Mouse (Mus musculus) thymus, postnatal 25 days (tissue): ENCODE measurements at regions not wholly inside any gene's neighbourhood (a gene's known extent, or its start where the extent isn't known, plus 50 kb on each side); places are given as distances from the start of the nearest gene placed in this dataset.

Experiments
- DNase-seq: peaks from one replicate; pipeline ENCODE4 v3.0.0; 2022

- DNase-seq: no peak
These were observed 896.4 kb downstream of the Adgrl2 start for GRCm38 (mm10) chr3:148093930-148094329.

DNA sequence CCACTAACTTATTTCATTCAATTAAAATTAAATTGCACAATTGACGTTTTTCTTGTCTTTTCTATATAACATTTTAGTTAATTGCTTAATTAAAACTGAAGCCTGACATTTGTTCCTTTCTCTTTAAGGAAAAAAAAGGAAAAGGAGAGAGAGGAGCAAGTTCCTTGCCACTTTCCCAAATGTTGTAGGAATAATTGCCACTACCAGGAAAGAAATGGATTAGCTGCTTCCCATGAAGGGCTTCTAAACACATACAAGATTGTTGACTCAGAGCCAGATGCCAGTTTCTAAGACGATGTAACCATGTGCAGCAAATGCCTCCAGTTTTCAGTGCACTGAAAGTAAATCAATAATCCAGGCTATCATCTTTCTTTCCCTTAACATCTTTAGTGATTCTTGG lies 914.5 kb downstream of the Adgrl2 start:
- no peak for DNase-seq

GRCm38 (mm10) chr3:148066701-148067100 lies 923.7 kb downstream of the Adgrl2 start:
- DNase-seq: no peak

DNA sequence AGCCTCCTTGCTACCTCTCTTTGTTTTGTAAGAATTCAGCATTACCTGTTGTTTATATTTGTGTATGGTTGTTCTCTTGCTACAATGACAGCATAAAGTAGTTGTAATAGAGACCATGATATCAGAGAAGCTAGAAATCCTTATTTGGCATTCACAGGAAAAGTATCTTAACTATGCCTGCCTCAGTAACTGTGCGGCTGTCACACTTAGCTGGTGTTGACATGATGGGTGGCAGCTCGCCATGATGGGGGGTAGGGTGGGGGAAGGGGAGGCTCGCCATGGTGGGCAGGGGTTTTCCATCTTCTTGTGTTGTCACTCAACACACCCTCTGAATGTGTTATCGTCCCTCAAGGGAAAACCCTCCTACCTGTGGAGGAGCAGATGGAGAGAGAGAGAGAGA lies 934.3 kb downstream of the Adgrl2 start:
- no peak for DNase-seq

GRCm38 (mm10) chr3:148052516-148052915 lies 937.8 kb downstream of the Adgrl2 start:
- no peak for DNase-seq

- DNase-seq: no peak
These were observed 942.1 kb downstream of the Adgrl2 start for GRCm38 (mm10) chr3:148048247-148048646.

DNA sequence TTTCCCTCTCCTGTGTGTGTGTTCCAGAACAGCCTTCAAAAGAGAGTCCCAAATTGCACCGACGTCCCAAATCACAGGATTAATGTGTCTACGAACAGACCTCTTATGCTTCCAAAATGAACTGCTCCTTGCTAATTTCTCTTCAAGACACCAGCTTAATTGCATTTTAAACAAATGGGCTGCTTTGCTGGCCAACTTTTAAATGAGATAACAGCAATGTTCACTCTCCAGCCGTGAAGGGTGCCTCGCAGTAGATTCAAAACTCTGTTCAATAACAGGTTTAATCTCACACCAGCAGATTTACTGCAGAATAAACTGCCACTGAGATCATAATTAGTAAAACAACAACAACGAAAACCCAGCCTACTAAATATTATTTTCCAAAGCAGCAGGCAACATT lies 957.8 kb downstream of the Adgrl2 start:
- DNase-seq: no peak

GRCm38 (mm10) chr3:148005831-148006230 lies 984.5 kb downstream of the Adgrl2 start:
- no peak for DNase-seq

GRCm38 (mm10) chr3:148004006-148004405 lies 986.3 kb downstream of the Adgrl2 start:
- no peak for DNase-seq

- no peak for DNase-seq
These were observed 990.9 kb downstream of the Adgrl2 start for GRCm38 (mm10) chr3:147999330-147999953.

GRCm38 (mm10) chr3:147991738-147992137 lies 998.6 kb downstream of the Adgrl2 start:
- DNase-seq: no peak

DNA sequence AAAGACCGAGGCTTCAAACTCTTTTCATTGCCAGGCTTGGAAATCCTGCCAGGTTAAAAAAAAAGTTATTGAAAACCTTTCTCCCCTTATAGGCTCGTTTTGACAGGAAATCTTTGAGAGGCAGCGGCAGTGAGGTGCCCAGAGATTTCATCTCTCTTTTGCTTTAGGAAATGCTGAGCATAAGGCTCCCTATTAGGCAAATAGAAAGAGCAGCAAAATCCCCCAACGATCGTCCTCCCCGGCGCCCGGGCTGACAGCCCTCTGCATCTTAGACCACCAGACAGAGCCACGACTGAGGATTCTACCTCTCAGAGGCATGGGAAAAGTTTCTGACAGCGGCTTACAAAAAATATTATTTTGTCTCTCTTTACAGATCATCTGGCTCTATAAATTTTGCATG lies 999.5 kb downstream of the Adgrl2 start:
- DNase-seq: no peak

DNA sequence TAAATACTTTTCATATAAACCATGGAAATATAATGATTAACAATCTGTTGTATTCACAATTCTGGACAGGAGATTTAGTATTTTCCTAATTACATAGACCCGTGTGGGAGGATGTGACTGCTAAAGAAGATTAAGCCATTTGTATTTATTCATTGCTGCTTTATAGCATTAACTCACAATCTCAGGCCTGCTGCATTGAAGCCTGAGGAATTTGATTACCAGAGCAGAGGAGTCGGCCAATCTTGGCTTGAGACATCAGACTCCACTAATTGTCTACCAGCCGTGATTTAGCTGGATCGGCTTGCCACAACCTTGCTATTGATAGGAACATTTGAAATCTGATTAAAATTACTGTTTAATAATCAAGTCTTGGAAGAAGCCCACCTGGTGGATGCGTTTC lies 1007.5 kb downstream of the Adgrl2 start:
- no peak for DNase-seq

GRCm38 (mm10) chr3:147981621-147982020 lies 1008.7 kb downstream of the Adgrl2 start:
- DNase-seq: no peak

- no peak for DNase-seq
These were observed 1013.8 kb downstream of the Adgrl2 start for GRCm38 (mm10) chr3:147976579-147976978.

DNA sequence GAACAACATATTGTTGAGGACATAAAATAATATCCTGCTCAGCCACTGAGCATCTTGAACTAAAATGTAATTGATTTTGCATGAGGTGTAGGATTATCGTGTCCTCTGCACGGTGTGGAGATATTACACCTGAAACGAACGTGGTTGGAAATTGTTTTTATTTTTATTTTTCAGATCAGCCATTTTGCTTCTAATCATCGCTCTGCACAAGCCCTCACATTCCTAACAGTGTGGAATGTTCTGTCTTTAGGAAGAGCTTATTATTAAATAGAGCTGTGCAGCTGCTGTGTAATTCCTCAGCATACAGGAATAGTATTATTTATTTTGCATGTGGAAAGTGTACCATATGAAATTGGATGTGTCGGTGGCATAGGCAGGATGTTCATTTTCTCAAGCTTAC lies 1014.3 kb downstream of the Adgrl2 start:
- no peak for DNase-seq

GRCm38 (mm10) chr3:147975500-147975899 lies 1014.9 kb downstream of the Adgrl2 start:
- no peak for DNase-seq

GRCm38 (mm10) chr3:147974515-147974914 lies 1015.8 kb downstream of the Adgrl2 start:
- no peak for DNase-seq

DNA sequence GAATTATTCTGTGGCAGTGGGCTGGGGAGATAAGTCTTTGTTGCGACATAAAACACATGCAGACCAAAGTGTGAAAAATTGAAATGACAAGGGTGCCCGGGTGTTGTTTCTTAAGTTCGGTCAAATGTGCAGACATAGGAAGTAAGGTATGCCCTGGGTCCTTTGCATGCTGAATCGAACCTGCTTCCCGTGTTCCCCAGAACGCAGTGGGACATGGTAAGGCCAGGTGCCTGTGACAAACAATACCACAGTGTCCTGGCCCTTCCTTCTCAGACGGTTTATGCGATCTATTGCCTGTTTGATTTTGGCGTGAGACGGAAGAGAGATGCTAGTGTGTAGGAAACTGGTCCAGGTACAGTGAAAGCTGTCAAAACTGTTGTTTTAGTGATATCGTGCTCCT lies 1022.1 kb downstream of the Adgrl2 start:
- no peak for DNase-seq

DNA sequence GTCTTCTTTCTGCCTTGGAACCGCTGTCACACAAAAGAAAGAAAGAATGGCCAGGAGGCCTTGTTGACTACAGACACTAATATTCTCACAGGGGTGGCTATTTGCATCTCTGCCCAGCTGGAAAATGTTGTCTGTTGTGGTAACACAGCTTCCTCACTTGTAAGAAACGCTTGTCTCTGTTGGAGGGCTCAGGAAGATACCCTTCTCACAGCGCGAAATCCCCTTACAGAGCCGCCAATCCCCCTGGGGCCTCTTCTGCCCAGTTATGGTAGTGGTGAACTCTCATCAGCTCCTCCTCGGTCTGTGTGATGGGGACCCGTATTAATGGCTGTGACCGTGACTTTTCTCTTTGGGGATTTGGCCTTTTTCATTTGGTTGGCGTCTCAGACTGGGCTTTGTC lies 1022.5 kb downstream of the Adgrl2 start:
- DNase-seq: no peak

- DNase-seq: no peak
These were observed 1023.1 kb downstream of the Adgrl2 start for GRCm38 (mm10) chr3:147967261-147967660.

- no peak for DNase-seq
These were observed 1023.5 kb downstream of the Adgrl2 start for GRCm38 (mm10) chr3:147966827-147967226.

- no peak for DNase-seq
These were observed 1024.0 kb downstream of the Adgrl2 start for GRCm38 (mm10) chr3:147966379-147966778.

GRCm38 (mm10) chr3:147963698-147964476 lies 1026.5 kb downstream of the Adgrl2 start:
- DNase-seq: no peak
